Mouse (Mus musculus): Measurements from ENCODE around the gene Ghdc.

- TF ChIP-seq CTCF (IDR thresholded peaks at IDR 0.05; ENCODE audit: borderline replicate concordance, extremely low read depth, insufficient read depth, insufficient read length) (no peak), POLR2A (IDR thresholded peaks at IDR 0.05; ENCODE audit: borderline replicate concordance, extremely low read depth, insufficient read depth, insufficient read length, poor library complexity, severe bottlenecking) (no peak)
These were observed 25.8 kb upstream of the Ghdc start for GRCm38 (mm10) chr11:100796585-100796984.

All from brain, embryonic 14.5 days (tissue).